Mouse (Mus musculus) lung, postnatal 36 days (tissue): ENCODE results near the gene Etfbkmt.
"Not testable (repeated sequence)": the region's sequence is repeated elsewhere in the genome, so short reads cannot be mapped to it uniquely, and the experiment has no call there.

ENCODE experiments used
- DNase-seq: peaks from one replicate; pipeline ENCODE4 v3.0.0; 2022; ENCODE audit warnings: mixed read lengths

The Etfbkmt gene

DNA sequence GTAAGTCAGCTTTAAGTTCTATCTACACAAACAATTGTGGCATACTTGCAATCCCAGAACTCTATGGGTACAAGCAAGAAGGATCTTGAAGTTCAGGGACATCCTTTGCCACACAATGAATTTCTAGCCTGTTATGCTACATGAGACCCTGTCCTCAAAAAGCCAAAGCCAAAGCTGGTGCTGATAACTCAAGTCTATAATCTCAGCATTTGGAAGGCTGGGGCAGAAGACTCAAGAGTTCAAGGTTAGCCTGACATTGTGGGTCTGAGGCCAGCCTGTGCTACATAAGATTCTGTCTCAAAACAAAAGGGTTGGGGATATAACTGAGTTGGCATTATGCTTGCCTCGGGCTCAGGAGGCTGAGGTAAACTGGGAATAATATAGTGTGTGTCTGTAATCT, 47.7 kb downstream of the Etfbkmt start:
- DNase-seq, result no peak

- DNase-seq, result peak; percentile 100
These were observed 48.6 kb downstream of the Etfbkmt start, which contains the start of gene Amn1 for GRCm38 (mm10) chr6:149188041-149188924. Gene Amn1, minus strand, starts transcription at chr6:149188712.

GRCm38 (mm10) chr6:149188925-149189257, 49.2 kb downstream of the Etfbkmt start:
- DNase-seq, result no peak

GRCm38 (mm10) chr6:149189340-149189922, 49.8 kb downstream of the Etfbkmt start:
- no peak for DNase-seq

- not testable (repeated sequence) for DNase-seq
These were observed 52.3 kb downstream of the Etfbkmt start for GRCm38 (mm10) chr6:149191951-149192350.

- DNase-seq, result peak; percentile 88
These were observed 53.7 kb downstream of the Etfbkmt start for GRCm38 (mm10) chr6:149193276-149193905.

DNA sequence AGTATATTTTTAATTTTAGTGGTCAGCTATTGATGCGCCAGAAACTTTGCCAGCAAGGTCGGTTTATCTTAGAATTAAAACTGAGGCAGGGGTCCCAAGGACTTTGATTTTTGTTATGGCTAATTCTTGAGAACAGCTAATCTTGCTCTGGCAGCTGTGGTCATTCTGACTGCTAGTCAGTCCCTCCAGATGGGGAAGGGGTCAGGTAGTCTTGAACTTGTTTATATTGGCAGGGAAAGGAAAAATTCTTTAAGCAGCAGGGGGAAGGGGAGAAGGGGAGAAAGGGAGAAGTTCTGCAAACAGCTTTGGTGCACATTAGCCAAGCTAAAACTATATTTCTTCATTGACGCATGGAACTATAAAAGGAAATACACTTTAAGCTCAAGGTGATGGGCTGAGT, 57.5 kb downstream of the Etfbkmt start:
- no peak for DNase-seq

DNA sequence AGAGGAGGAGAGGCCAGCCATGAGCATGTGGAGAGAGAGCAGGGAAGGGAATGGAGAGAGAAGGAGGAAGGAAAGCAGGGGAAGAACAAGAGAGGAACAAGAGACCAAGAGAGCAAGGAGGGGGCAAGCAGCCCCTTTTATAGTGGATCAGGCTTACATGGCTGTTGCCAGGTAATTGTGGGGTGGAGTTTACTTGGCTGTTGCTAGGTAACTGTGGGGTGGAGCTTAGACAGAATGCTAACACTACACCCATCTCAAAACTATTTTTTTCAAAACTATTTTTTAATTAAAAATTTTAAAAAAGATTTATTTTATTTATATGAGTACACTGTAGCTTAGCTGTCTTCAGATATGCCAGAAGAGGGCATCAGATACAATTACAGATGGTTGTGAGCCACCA, 58.9 kb downstream of the Etfbkmt start:
- no peak for DNase-seq
